Mouse (Mus musculus) mouse trophoblast stem cell (cell line): ENCODE results near the gene Ryr1.

ENCODE experiments used
- in situ Hi-C, 2 experiments: fragments of 300-500 bp; cut with MseI, MboI; formaldehyde crosslinking; loops; 2 replicates in 1 of 2; 3 replicates in 1 of 2; pipeline ENCODE4 v1.15.1; 2025

The Ryr1 gene

GRCm38 (mm10) chr7:28961927-28962670, 162.9 kb downstream of the Ryr1 start, which contains the start of gene Actn4:
Gene Actn4 (minus strand): TSS chr7:28962340.
- in situ Hi-C loops: no loop called here

GRCm38 (mm10) chr7:28961584-28961926, 163.4 kb downstream of the Ryr1 start:
- in situ Hi-C loops: no loop called here

- in situ Hi-C loops: no loop called here
These were observed 164.5 kb downstream of the Ryr1 start for GRCm38 (mm10) chr7:28960354-28961046.

GRCm38 (mm10) chr7:28959505-28960045, 165.4 kb downstream of the Ryr1 start:
- in situ Hi-C loops: no loop called here

GRCm38 (mm10) chr7:28958770-28959169, 166.2 kb downstream of the Ryr1 start:
- in situ Hi-C loops: no loop called here

GRCm38 (mm10) chr7:28957997-28958725, 166.8 kb downstream of the Ryr1 start:
- in situ Hi-C loops: no loop called here

GRCm38 (mm10) chr7:28957286-28957685, 167.7 kb downstream of the Ryr1 start:
- in situ Hi-C loops: no loop called here

GRCm38 (mm10) chr7:28956270-28956669, 168.7 kb downstream of the Ryr1 start:
- in situ Hi-C loops: no loop called here

GRCm38 (mm10) chr7:28955295-28955897, 169.6 kb downstream of the Ryr1 start:
- in situ Hi-C loops: no loop called here

GRCm38 (mm10) chr7:28954773-28955172, 170.2 kb downstream of the Ryr1 start:
- in situ Hi-C loops: no loop called here

- in situ Hi-C loops: no loop called here
These were observed 171.3 kb downstream of the Ryr1 start for GRCm38 (mm10) chr7:28953476-28954376.
